Mouse (Mus musculus) lung, postnatal 0 days (tissue): ENCODE results near the gene Jmjd8.

Experiments
- CTCF ChIP-seq: IDR thresholded peaks from 2 replicates; pipeline ENCODE4 v1.5.1; 2016; ENCODE audit warnings: antibody characterized with exemption, mild to moderate bottlenecking
- EP300 ChIP-seq: IDR thresholded peaks from 2 replicates; pipeline ENCODE4 v1.6.1; 2016; ENCODE audit warnings: antibody characterized with exemption, mild to moderate bottlenecking, control low read depth

- TF ChIP-seq CTCF (no peak), EP300 (no peak)
These were observed 5.4 kb downstream of the Jmjd8 start for GRCm38 (mm10) chr17:25833961-25834594.
